Mouse (Mus musculus) left cerebral cortex, adult 2 months (tissue): ENCODE results near the gene Heatr5b. TPM values are rescaled to one million over a fixed set of nuclear protein-coding genes. Genes with fewer than 3 reads are reported as not detected.

Source experiments
- DNase-seq, 2 experiments: peaks; one replicate each; pipeline ENCODE4 v3.0.0; 2021 to 2022; ENCODE audit warnings: low spot score in 2 of 2, mixed read lengths in 1 of 2; ENCODE audit errors: extremely low spot score in 1 of 2
- H3K27ac ChIP-seq: fragments of 200-600 bp; 2 replicates; pipeline ENCODE4 v1.8.1; 2022
- H3K4me3 ChIP-seq: fragments of 200-600 bp; 2 replicates; pipeline ENCODE4 v1.8.1; 2022
- CTCF ChIP-seq: fragments of 200-600 bp; IDR thresholded peaks from 2 replicates; pipeline ENCODE4 v1.8.1; 2022; ENCODE audit warnings: antibody characterized with exemption, mild to moderate bottlenecking, moderate library complexity
- intact Hi-C: fragments of 180-260 bp; cut with DNase I; formaldehyde crosslinking; loops from one replicate; pipeline ENCODE4 v1.15.1; 2025
- long read RNA-seq, 2 experiments: library from polyadenylated mRNA; stranded (forward); transcript quantifications; one replicate each; pipeline ENCODE4 v2.0.0; 2021; ENCODE audit warnings: borderline mapping rate in 2 of 2
- total RNA-seq, 2 experiments: library from RNA; stranded (reverse); gene quantifications; 2 replicates each; pipeline ENCODE4 v1.2.3; 2021

Gene Heatr5b
- 10 to 100 TPM; 56.7 to 59.8 TPM for total RNA-seq
- long read RNA-seq, experiment 1, full-length matches to known transcripts, result 45 of 60 reads
- long read RNA-seq, experiment 1, partial matches to known transcripts, result 11 of 60 reads
- long read RNA-seq, experiment 1, other reads (novel, unspliced or antisense), result 4 of 60 reads
- long read RNA-seq, experiment 2, full-length matches to known transcripts, result 26 of 41 reads
- long read RNA-seq, experiment 2, partial matches to known transcripts, result 10 of 41 reads
- long read RNA-seq, experiment 2, other reads (novel, unspliced or antisense), result 5 of 41 reads

GRCm38 (mm10) chr17:78834856-78835835 lies at the start of gene Heatr5b, which contains the start of gene Gpatch11:
Heatr5b (minus strand) TSS chr17:78835364.
Gpatch11 (plus strand) TSS chr17:78835567.
- Histone ChIP-seq H3K27ac (peak within 1 kb of the TSS; percentile 91), H3K4me3 (peak within 1 kb of the TSS; percentile 95)
- intact Hi-C loops, result loop anchor here (2.0 kb wide), 2 partner anchors 82 to 102 kb away; partner anchors contain the start of genes Cebpz, Cebpzos and Ndufaf7
- no peak for TF ChIP-seq CTCF
- DNase-seq, result peak; percentile 97 to 98

GRCm38 (mm10) chr17:78883291-78883690 lies 48.1 kb upstream of the Heatr5b start:
- DNase-seq, result no peak
- Histone ChIP-seq H3K4me3 (no peak overlapping the region), H3K27ac (no peak overlapping the region)
- no peak for TF ChIP-seq CTCF
- intact Hi-C loops, result no loop called here

GRCm38 (mm10) chr17:78882401-78883112 lies 47.4 kb upstream of the Heatr5b start, which contains the start of gene Eif2ak2:
Eif2ak2 (minus strand) TSS chr17:78882573.
- no peak for TF ChIP-seq CTCF
- intact Hi-C loops, result no loop called here
- DNase-seq, result peak; percentile 44 to 52
- Histone ChIP-seq H3K27ac (no peak within 1 kb of the TSS; the same call in 1 of the 2 replicates), H3K4me3 (peak within 1 kb of the TSS; percentile 68)

GRCm38 (mm10) chr17:78881878-78882304 lies 46.7 kb upstream of the Heatr5b start:
- intact Hi-C loops, result no loop called here
- no peak overlapping the region; the same call in 1 of the 2 replicates for H3K27ac ChIP-seq
- no peak for DNase-seq
- no peak for TF ChIP-seq CTCF
- peak overlapping the region; percentile 68 for H3K4me3 ChIP-seq

- TF ChIP-seq CTCF, result no peak
- intact Hi-C loops, result no loop called here
- Histone ChIP-seq H3K27ac (no peak overlapping the region), H3K4me3 (no peak overlapping the region)
- DNase-seq, result no peak
These were observed 38.7 kb upstream of the Heatr5b start for GRCm38 (mm10) chr17:78873886-78874285.

- intact Hi-C loops, result no loop called here
- no peak for TF ChIP-seq CTCF
- no peak for DNase-seq
- Histone ChIP-seq H3K27ac (no peak overlapping the region), H3K4me3 (no peak overlapping the region)
These were observed 21.1 kb upstream of the Heatr5b start for GRCm38 (mm10) chr17:78856243-78856642.

- no peak for TF ChIP-seq CTCF
- intact Hi-C loops, result no loop called here
- no peak overlapping the region for H3K27ac ChIP-seq
- no peak for DNase-seq
- no peak overlapping the region for H3K4me3 ChIP-seq
These were observed 7.2 kb upstream of the Heatr5b start for GRCm38 (mm10) chr17:78842271-78842928.

- DNase-seq, result no peak
- peak; percentile 28 for TF ChIP-seq CTCF
- intact Hi-C loops, result no loop called here
- Histone ChIP-seq H3K27ac (peak overlapping the region; percentile 82; the same call in 1 of the 2 replicates), H3K4me3 (peak overlapping the region; percentile 95)
These were observed 892 bp upstream of the Heatr5b start for GRCm38 (mm10) chr17:78836056-78836455.

- DNase-seq, result no peak
- Histone ChIP-seq H3K27ac (no peak overlapping the region), H3K4me3 (no peak overlapping the region)
- TF ChIP-seq CTCF, result no peak
- intact Hi-C loops, result no loop called here
These were observed 10.8 kb downstream of the Heatr5b start for GRCm38 (mm10) chr17:78824346-78824745.

- Histone ChIP-seq H3K4me3 (no peak overlapping the region), H3K27ac (no peak overlapping the region)
- no peak for DNase-seq
- intact Hi-C loops, result no loop called here
- TF ChIP-seq CTCF, result no peak
These were observed 25.6 kb downstream of the Heatr5b start for GRCm38 (mm10) chr17:78809582-78809981.

GRCm38 (mm10) chr17:78809019-78809418 lies 26.1 kb downstream of the Heatr5b start:
- Histone ChIP-seq H3K27ac (no peak overlapping the region), H3K4me3 (no peak overlapping the region)
- intact Hi-C loops, result no loop called here
- no peak for DNase-seq
- TF ChIP-seq CTCF, result peak; percentile 46
